Mouse (Mus musculus): ENCODE results near the gene March10. TPM values are rescaled to one million over a fixed set of nuclear protein-coding genes. Genes with fewer than 3 reads are reported as not detected.

The March10 gene
- not detected in 2 replicates for polyA plus RNA-seq (2015; fragmentation: Nextera tagmentation; extraction: Ambion mirVana)

- no peaks in the 10 kb centered on the region for H3K4me1 ChIP-seq (replicated peaks; ENCODE audit: control insufficient read depth, insufficient read depth)
- no peaks in the 10 kb centered on the region for H3K27me3 ChIP-seq (ENCODE audit: control insufficient read depth, insufficient read depth, low read length)
- H3K4me2 ChIP-seq (replicated peaks; ENCODE audit: low read depth): peak within 1 kb of the TSS; percentile 68
- 3% methylated on average over 33 of the region's 35 CpGs for WGBS
- H3K4me3 ChIP-seq (ENCODE audit: low read depth, low read length): peak within 1 kb of the TSS; percentile 41
- no peak for TF ChIP-seq EP300 (optimal IDR thresholded peaks at IDR 0.05)
- no peak for TF ChIP-seq CTCF (IDR thresholded peaks at IDR 0.05; ENCODE audit: low read depth)
- no peaks in the 10 kb centered on the region for H3K9me3 ChIP-seq (ENCODE audit: control insufficient read depth, low read length)
- no peaks in the 10 kb centered on the region for H3K36me3 ChIP-seq (ENCODE audit: control insufficient read depth, insufficient read depth, low read length)
- no peak for DNase-seq (ENCODE audit: low spot score)
- H3K9ac ChIP-seq (ENCODE audit: low read length): peak within 1 kb of the TSS; percentile 60
- no peak within 1 kb of the TSS for H3K27ac ChIP-seq (replicated peaks)
- ATAC-seq (ENCODE audit: low FRiP score, low TSS enrichment): peak; percentile 24; the same call in 1 of the 2 replicates
Observed at GRCm38 (mm10) chr11:105456497-105456907, at the start of gene March10. TSS of gene March10 (minus strand) at chr11:105456735.

GRCm38 (mm10) chr11:105506322-105506721 is 49.8 kb upstream of the March10 start:
- Histone ChIP-seq H3K4me2 (replicated peaks; ENCODE audit: low read depth) (no peak overlapping the region), H3K4me3 (ENCODE audit: low read depth, low read length) (no peak overlapping the region), H3K27me3 (ENCODE audit: control insufficient read depth, insufficient read depth, low read length) (no peaks in the 10 kb centered on the region), H3K36me3 (ENCODE audit: control insufficient read depth, insufficient read depth, low read length) (no peaks in the 10 kb centered on the region), H3K9me3 (ENCODE audit: control insufficient read depth, low read length) (no peaks in the 10 kb centered on the region), H3K27ac (replicated peaks) (no peak overlapping the region), H3K4me1 (replicated peaks; ENCODE audit: control insufficient read depth, insufficient read depth) (peaks cover 2% of the 10 kb centered on the region; the same call in 1 of the 2 replicates), H3K9ac (ENCODE audit: low read length) (no peak overlapping the region)
- TF ChIP-seq EP300 (optimal IDR thresholded peaks at IDR 0.05) (no peak), CTCF (IDR thresholded peaks at IDR 0.05; ENCODE audit: low read depth) (no peak)
- DNase-seq (ENCODE audit: low spot score): no peak
- ATAC-seq (ENCODE audit: low FRiP score, low TSS enrichment): no peak
- WGBS: 69% methylated on average over 11 of the region's 11 CpGs

GRCm38 (mm10) chr11:105505038-105505437 is 48.5 kb upstream of the March10 start:
- H3K4me3 ChIP-seq (ENCODE audit: low read depth, low read length): no peak overlapping the region
- no peaks in the 10 kb centered on the region for H3K27me3 ChIP-seq (ENCODE audit: control insufficient read depth, insufficient read depth, low read length)
- peaks cover 2% of the 10 kb centered on the region; the same call in 1 of the 2 replicates for H3K4me1 ChIP-seq (replicated peaks; ENCODE audit: control insufficient read depth, insufficient read depth)
- no peaks in the 10 kb centered on the region for H3K9me3 ChIP-seq (ENCODE audit: control insufficient read depth, low read length)
- WGBS: 53% methylated on average over 3 of the region's 3 CpGs
- no peak for ATAC-seq (ENCODE audit: low FRiP score, low TSS enrichment)
- H3K27ac ChIP-seq (replicated peaks): no peak overlapping the region
- H3K36me3 ChIP-seq (ENCODE audit: control insufficient read depth, insufficient read depth, low read length): no peaks in the 10 kb centered on the region
- H3K9ac ChIP-seq (ENCODE audit: low read length): no peak overlapping the region
- H3K4me2 ChIP-seq (replicated peaks; ENCODE audit: low read depth): no peak overlapping the region
- TF ChIP-seq EP300 (optimal IDR thresholded peaks at IDR 0.05): no peak
- TF ChIP-seq CTCF (IDR thresholded peaks at IDR 0.05; ENCODE audit: low read depth): no peak
- no peak for DNase-seq (ENCODE audit: low spot score)

- no peak for DNase-seq (ENCODE audit: low spot score)
- WGBS: 80% methylated on average over 4 of the region's 4 CpGs
Observed at GRCm38 (mm10) chr11:105502311-105502710, 45.8 kb upstream of the March10 start.

GRCm38 (mm10) chr11:105497505-105497904 is 41.0 kb upstream of the March10 start:
- no peak for ATAC-seq (ENCODE audit: low FRiP score, low TSS enrichment)
- no peak for DNase-seq (ENCODE audit: low spot score)

More at GRCm38 (mm10) chr11:105502311-105502710, 45.8 kb upstream of the March10 start:
- Histone ChIP-seq H3K9me3 (ENCODE audit: control insufficient read depth, low read length) (no peaks in the 10 kb centered on the region), H3K27me3 (ENCODE audit: control insufficient read depth, insufficient read depth, low read length) (no peaks in the 10 kb centered on the region), H3K4me1 (replicated peaks; ENCODE audit: control insufficient read depth, insufficient read depth) (no peaks in the 10 kb centered on the region), H3K4me2 (replicated peaks; ENCODE audit: low read depth) (no peak overlapping the region), H3K9ac (ENCODE audit: low read length) (no peak overlapping the region), H3K27ac (replicated peaks) (no peak overlapping the region), H3K4me3 (ENCODE audit: low read depth, low read length) (no peak overlapping the region), H3K36me3 (ENCODE audit: control insufficient read depth, insufficient read depth, low read length) (no peaks in the 10 kb centered on the region)
- no peak for ATAC-seq (ENCODE audit: low FRiP score, low TSS enrichment)
- no peak for TF ChIP-seq CTCF (IDR thresholded peaks at IDR 0.05; ENCODE audit: low read depth)
- no peak for TF ChIP-seq EP300 (optimal IDR thresholded peaks at IDR 0.05)

GRCm38 (mm10) chr11:105496665-105497064 is 40.1 kb upstream of the March10 start:
- Histone ChIP-seq H3K4me3 (ENCODE audit: low read depth, low read length) (no peak overlapping the region), H3K27ac (replicated peaks) (no peak overlapping the region), H3K36me3 (ENCODE audit: control insufficient read depth, insufficient read depth, low read length) (no peaks in the 10 kb centered on the region), H3K4me2 (replicated peaks; ENCODE audit: low read depth) (no peak overlapping the region), H3K4me1 (replicated peaks; ENCODE audit: control insufficient read depth, insufficient read depth) (no peaks in the 10 kb centered on the region), H3K9me3 (ENCODE audit: control insufficient read depth, low read length) (no peaks in the 10 kb centered on the region), H3K9ac (ENCODE audit: low read length) (no peak overlapping the region), H3K27me3 (ENCODE audit: control insufficient read depth, insufficient read depth, low read length) (no peaks in the 10 kb centered on the region)
- 58% methylated on average over 7 of the region's 7 CpGs for WGBS
- DNase-seq (ENCODE audit: low spot score): no peak
- ATAC-seq (ENCODE audit: low FRiP score, low TSS enrichment): no peak
- no peak for TF ChIP-seq EP300 (optimal IDR thresholded peaks at IDR 0.05)
- TF ChIP-seq CTCF (IDR thresholded peaks at IDR 0.05; ENCODE audit: low read depth): no peak

More at GRCm38 (mm10) chr11:105497505-105497904, 41.0 kb upstream of the March10 start:
- Histone ChIP-seq H3K27me3 (ENCODE audit: control insufficient read depth, insufficient read depth, low read length) (no peaks in the 10 kb centered on the region), H3K9ac (ENCODE audit: low read length) (no peak overlapping the region), H3K4me2 (replicated peaks; ENCODE audit: low read depth) (no peak overlapping the region), H3K36me3 (ENCODE audit: control insufficient read depth, insufficient read depth, low read length) (no peaks in the 10 kb centered on the region), H3K4me3 (ENCODE audit: low read depth, low read length) (no peak overlapping the region), H3K27ac (replicated peaks) (no peak overlapping the region), H3K9me3 (ENCODE audit: control insufficient read depth, low read length) (no peaks in the 10 kb centered on the region), H3K4me1 (replicated peaks; ENCODE audit: control insufficient read depth, insufficient read depth) (no peaks in the 10 kb centered on the region)
- WGBS: 67% methylated on average over 6 of the region's 6 CpGs
- TF ChIP-seq EP300 (optimal IDR thresholded peaks at IDR 0.05) (no peak), CTCF (IDR thresholded peaks at IDR 0.05; ENCODE audit: low read depth) (no peak)

All from stomach, postnatal 0 days (tissue).